Mouse (Mus musculus) lung, postnatal 0 days (tissue): ENCODE data around the gene Raver2. TPM values are rescaled to one million over a fixed set of nuclear protein-coding genes. Genes with fewer than 3 reads are reported as not detected.

ENCODE experiments used
- ATAC-seq: fragments of 200-750 bp; cut with Nextera tagmentation; 2 replicates; pipeline ENCODE4 v1.8.0; 2017; ENCODE audit warnings: moderate library complexity
- DNase-seq: peaks from one replicate; pipeline ENCODE4 v3.0.0-alpha.2; 2016; ENCODE audit warnings: low spot score
- H3K27ac ChIP-seq: fragments of 300-500 bp; sonication (generic); 2 replicates; pipeline ENCODE4 v1.5.1; 2014; ENCODE audit warnings: antibody characterized with exemption, mild to moderate bottlenecking, low read length, mixed read lengths
- H3K27me3 ChIP-seq: fragments of 300-500 bp; sonication (generic); replicated peaks from 2 replicates; pipeline ENCODE4 v1.6.1; 2014; ENCODE audit warnings: low read length, mixed read lengths; ENCODE audit not compliant: insufficient read depth
- H3K36me3 ChIP-seq: fragments of 300-500 bp; sonication (generic); 2 replicates; pipeline ENCODE4 v1.6.1; 2014; ENCODE audit warnings: low read length, mixed read lengths; ENCODE audit not compliant: insufficient read depth
- H3K4me1 ChIP-seq: fragments of 300-500 bp; sonication (generic); 2 replicates; pipeline ENCODE4 v1.6.1; 2014; ENCODE audit warnings: antibody characterized with exemption, low read depth, low read length, mixed read lengths; ENCODE audit not compliant: insufficient read depth
- H3K4me2 ChIP-seq: fragments of 300-500 bp; sonication (generic); replicated peaks from 2 replicates; pipeline ENCODE4 v1.6.1; 2014; ENCODE audit warnings: low read depth, mild to moderate bottlenecking, low read length, moderate library complexity, mixed read lengths
- H3K4me3 ChIP-seq: fragments of 300-500 bp; sonication (generic); 2 replicates; pipeline ENCODE4 v1.5.1; 2014; ENCODE audit warnings: low read depth, low read length
- H3K9ac ChIP-seq: fragments of 300-500 bp; sonication (generic); replicated peaks from 2 replicates; pipeline ENCODE4 v1.6.1; 2014; ENCODE audit warnings: low read depth, mild to moderate bottlenecking
- H3K9me3 ChIP-seq: fragments of 300-500 bp; sonication (generic); 2 replicates; pipeline ENCODE4 v1.6.1; 2016; ENCODE audit warnings: low read length, mixed read lengths
- CTCF ChIP-seq: IDR thresholded peaks from 2 replicates; pipeline ENCODE4 v1.5.1; 2016; ENCODE audit warnings: antibody characterized with exemption, mild to moderate bottlenecking
- EP300 ChIP-seq: IDR thresholded peaks from 2 replicates; pipeline ENCODE4 v1.6.1; 2016; ENCODE audit warnings: antibody characterized with exemption, mild to moderate bottlenecking, control low read depth
- WGBS: fragments of 180-500 bp; shearing (Covaris S2); extraction: QIAGEN DNeasy Blood & Tissue Kit; methylation state at CpG from one replicate; pipeline ENCODE4 v1.1.7; 2014; 5-methylcytosine and 5-hydroxymethylcytosine counted together
- polyA plus RNA-seq: library from polyadenylated mRNA; unstranded; fragments of >200 nt; fragmentation: Nextera tagmentation; extraction: Ambion mirVana; gene quantifications from 2 replicates; pipeline ENCODE4 v1.2.1, GENCODE M21; 2015

Gene Raver2
- polyA plus RNA-seq, 1 experiment from 2014 or later: 13.0 TPM

DNA sequence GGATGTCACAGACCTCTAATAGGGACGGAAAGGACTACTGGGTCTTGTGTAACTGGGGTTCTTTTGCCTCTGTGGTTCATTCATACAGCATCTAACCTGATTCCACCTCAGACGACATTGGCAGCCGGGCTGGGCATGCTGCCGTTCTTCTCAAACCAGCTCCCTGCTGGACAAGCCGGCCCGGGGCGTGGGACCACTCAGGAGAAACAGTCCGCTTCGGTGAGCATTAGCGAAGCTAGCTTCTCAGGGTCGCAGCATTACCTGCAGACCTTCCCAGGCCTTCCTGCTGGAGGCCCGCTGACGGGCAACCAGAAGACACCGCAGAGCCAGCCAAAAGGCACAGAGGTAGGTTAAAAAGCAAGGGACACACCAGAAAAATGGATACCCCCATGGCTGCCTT is 67.1 kb downstream of the Raver2 start:
- no peaks in the 10 kb centered on the region for H3K4me1 ChIP-seq
- no peak overlapping the region for H3K4me2 ChIP-seq
- H3K9ac ChIP-seq: no peak overlapping the region
- WGBS: 94% methylated on average over 14 of the region's 14 CpGs
- no peak overlapping the region for H3K4me3 ChIP-seq
- TF ChIP-seq CTCF (no peak), EP300 (no peak)
- no peak for ATAC-seq
- H3K27me3 ChIP-seq: no peaks in the 10 kb centered on the region
- no peaks in the 10 kb centered on the region for H3K36me3 ChIP-seq
- H3K9me3 ChIP-seq: no peaks in the 10 kb centered on the region
- DNase-seq: no peak
- no peak overlapping the region for H3K27ac ChIP-seq

DNA sequence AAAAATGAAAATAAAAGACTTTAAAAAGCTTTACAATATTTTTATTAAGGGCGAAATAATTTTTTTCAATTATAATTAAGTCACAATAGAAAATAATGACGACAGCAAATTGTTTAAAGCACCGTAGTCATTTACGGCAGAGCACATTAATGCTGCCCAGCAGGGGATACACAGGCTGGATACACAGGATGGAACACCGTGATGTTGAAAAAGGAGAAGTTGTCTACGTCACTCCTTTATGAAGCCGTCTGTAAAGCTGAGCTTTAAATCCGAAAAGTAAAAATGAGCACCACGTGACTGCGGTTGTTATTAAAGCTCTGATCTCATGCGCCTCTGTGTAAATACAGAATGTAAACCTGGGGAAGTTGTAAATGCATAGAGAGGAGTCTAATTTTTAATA is 69.2 kb downstream of the Raver2 start:
- H3K4me2 ChIP-seq: no peak overlapping the region
- WGBS: 88% methylated on average over 11 of the region's 11 CpGs
- TF ChIP-seq EP300 (no peak), CTCF (no peak)
- ATAC-seq (no peak), DNase-seq (no peak)
- no peaks in the 10 kb centered on the region for H3K36me3 ChIP-seq
- H3K4me3 ChIP-seq: no peak overlapping the region
- H3K9ac ChIP-seq: no peak overlapping the region
- no peak overlapping the region for H3K27ac ChIP-seq
- no peaks in the 10 kb centered on the region for H3K9me3 ChIP-seq
- H3K4me1 ChIP-seq: no peaks in the 10 kb centered on the region
- H3K27me3 ChIP-seq: no peaks in the 10 kb centered on the region

DNA sequence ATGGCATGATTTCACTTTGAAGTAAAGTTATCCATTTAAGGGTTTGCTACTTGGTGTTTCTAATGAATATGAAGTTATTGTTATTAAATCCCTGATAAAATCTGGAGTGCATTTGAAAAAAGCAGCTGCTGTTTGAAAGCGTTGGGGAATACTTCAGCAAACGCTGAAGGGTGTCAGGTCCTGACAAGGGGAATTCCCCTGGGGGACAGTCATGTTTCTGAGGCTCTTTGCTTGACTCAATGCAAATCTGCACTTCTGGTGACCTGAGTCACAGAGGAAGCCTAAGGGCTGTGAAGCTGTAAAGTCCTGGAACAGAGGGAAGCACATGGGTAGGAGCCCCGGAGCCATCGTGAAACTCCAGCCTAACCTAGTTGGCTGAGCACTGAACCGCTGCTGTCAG is 73.0 kb downstream of the Raver2 start:
- TF ChIP-seq EP300 (no peak), CTCF (no peak)
- no peaks in the 10 kb centered on the region for H3K4me1 ChIP-seq
- ATAC-seq (no peak), DNase-seq (no peak)
- no peaks in the 10 kb centered on the region for H3K27me3 ChIP-seq
- no peaks in the 10 kb centered on the region for H3K9me3 ChIP-seq
- whole genome bisulfite sequencing: 71% methylated on average over 5 of the region's 5 CpGs
- H3K4me3 ChIP-seq: no peak overlapping the region
- H3K36me3 ChIP-seq: no peaks in the 10 kb centered on the region
- no peak overlapping the region for H3K27ac ChIP-seq
- no peak overlapping the region for H3K9ac ChIP-seq
- no peak overlapping the region for H3K4me2 ChIP-seq

DNA sequence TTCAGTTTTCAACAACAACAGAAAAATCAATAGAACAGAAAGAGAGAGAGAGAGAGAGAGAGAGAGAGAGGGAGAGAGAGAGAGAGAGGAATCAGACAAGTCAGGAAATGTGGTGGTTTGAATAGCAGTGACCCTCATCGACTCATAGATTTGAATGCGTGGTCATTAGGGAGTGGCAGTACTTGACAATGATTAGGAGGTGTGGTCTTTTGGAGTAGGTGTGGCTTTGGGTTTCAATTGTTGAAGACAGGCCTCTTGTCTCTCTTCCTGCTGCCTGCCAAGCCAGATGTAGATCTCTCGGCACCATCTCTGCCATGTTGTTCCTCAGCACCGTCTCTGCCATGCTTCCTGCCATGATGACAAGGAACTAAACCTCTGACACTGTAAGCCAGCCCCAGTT is 75.1 kb downstream of the Raver2 start:
- H3K4me2 ChIP-seq: no peak overlapping the region
- no peak overlapping the region for H3K4me3 ChIP-seq
- ATAC-seq (no peak), DNase-seq (peak; percentile 7)
- H3K27me3 ChIP-seq: no peaks in the 10 kb centered on the region
- no peak overlapping the region for H3K27ac ChIP-seq
- H3K9me3 ChIP-seq: no peaks in the 10 kb centered on the region
- H3K36me3 ChIP-seq: no peaks in the 10 kb centered on the region
- H3K9ac ChIP-seq: no peak overlapping the region
- TF ChIP-seq EP300 (no peak), CTCF (no peak)
- WGBS: 62% methylated on average over 4 of the region's 4 CpGs
- H3K4me1 ChIP-seq: no peaks in the 10 kb centered on the region

DNA sequence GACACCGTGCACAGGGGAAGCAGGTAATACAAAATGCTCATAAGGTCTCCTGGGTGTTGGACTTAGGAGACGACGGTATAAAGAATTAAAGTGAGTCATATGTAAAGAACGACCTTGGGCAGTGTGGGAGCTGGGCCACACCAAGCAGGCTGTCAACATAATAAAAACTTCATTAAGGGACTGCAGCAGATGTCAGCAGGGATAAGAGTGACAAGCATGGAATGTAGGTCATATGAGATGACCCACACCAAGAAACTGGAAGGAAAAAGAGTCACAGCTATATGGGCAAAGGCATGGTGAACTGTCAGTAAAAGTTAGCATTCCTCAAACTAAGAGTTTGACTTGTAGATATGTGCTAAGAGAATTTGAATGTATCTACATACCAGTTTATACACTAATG is 75.6 kb downstream of the Raver2 start:
- Histone ChIP-seq H3K4me2 (no peak overlapping the region), H3K27ac (no peak overlapping the region), H3K9ac (no peak overlapping the region), H3K27me3 (no peaks in the 10 kb centered on the region), H3K4me3 (no peak overlapping the region), H3K9me3 (no peaks in the 10 kb centered on the region), H3K4me1 (no peaks in the 10 kb centered on the region), H3K36me3 (no peaks in the 10 kb centered on the region)
- DNase-seq (no peak), ATAC-seq (no peak)
- WGBS: 74% methylated on average over 4 of the region's 4 CpGs
- TF ChIP-seq EP300: no peak
- no peak for TF ChIP-seq CTCF

DNA sequence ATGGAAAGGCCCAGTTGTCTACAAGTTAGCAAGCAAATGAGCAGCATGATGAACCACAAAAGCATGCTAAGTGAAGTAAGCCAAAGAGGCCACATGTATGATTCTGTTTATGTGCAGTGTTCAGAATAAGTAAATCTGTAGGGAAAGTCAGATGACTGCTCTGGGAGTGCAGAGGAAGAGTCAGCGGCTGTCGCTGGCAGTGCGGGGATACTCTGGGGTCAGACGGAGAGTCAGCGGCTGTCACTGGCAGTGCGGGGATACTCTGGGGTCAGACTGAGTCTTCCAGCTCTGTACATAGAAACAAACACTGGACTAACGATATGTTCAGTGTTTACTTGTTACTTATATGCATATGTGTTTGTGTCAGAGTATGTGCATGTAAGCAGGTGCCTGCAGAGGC is 76.0 kb downstream of the Raver2 start:
- WGBS: 71% methylated on average over 7 of the region's 7 CpGs
- H3K4me3 ChIP-seq: no peak overlapping the region
- no peak overlapping the region for H3K9ac ChIP-seq
- DNase-seq (no peak), ATAC-seq (no peak)
- peaks cover 2% of the 10 kb centered on the region; the same call in 1 of the 2 replicates for H3K36me3 ChIP-seq
- no peak overlapping the region for H3K27ac ChIP-seq
- no peaks in the 10 kb centered on the region for H3K4me1 ChIP-seq
- no peaks in the 10 kb centered on the region for H3K27me3 ChIP-seq
- H3K4me2 ChIP-seq: no peak overlapping the region
- H3K9me3 ChIP-seq: no peaks in the 10 kb centered on the region
- TF ChIP-seq EP300 (no peak), CTCF (no peak)
